Comparison of ENCODE assay signal across 10 mouse cellular contexts in genomic region chr5:3501564-3502001, GRCm38 (mm10). TPM values are rescaled to one million over a fixed set of nuclear protein-coding genes. Genes with fewer than 3 reads are reported as not detected.
DNase-seq lines count a peak whose midpoint lies in the region; ATAC-seq and TF ChIP-seq lines count a peak whose summit lies in the region.
"Had no signal": no experiment of that assay in that cellular context is flagged by ENCODE, and none has a peak within 500 bp of the region (broad histone marks: within the 10 kb centered on the region; RNA-seq: fewer than 3 reads in every experiment).

No protein-coding gene starts in this region.

- no peak for TF ChIP-seq CTCF in gastrocnemius, adult 2 months (IDR thresholded peaks at IDR 0.05)
- no peak for TF ChIP-seq CTCF in bone marrow macrophage, adult 2 months (IDR thresholded peaks at IDR 0.05; ENCODE audit: low read depth, low read length)
- no peak for TF ChIP-seq CTCF in intestine, postnatal 0 days (IDR thresholded peaks at IDR 0.05; ENCODE audit: low read depth)

- TF ChIP-seq POLR2A in bone marrow macrophage, adult 2 months (IDR thresholded peaks at IDR 0.05; ENCODE audit: borderline replicate concordance, low read depth, low read length): no peak

- H3K27ac ChIP-seq in gastrocnemius, adult 2 months: peak overlapping the region; percentile 76
- peak overlapping the region; percentile 81 for H3K27ac ChIP-seq in bone marrow macrophage, adult 2 months (ENCODE audit: insufficient read depth, low read depth, low read length)
- H3K27ac ChIP-seq in intestine, postnatal 0 days (ENCODE audit: low read depth, low read length): no peak overlapping the region
- H3K27ac ChIP-seq: midbrain, embryonic 12.5 days had no signal

- H3K27me3 ChIP-seq in intestine, postnatal 0 days (replicated peaks; ENCODE audit: control insufficient read depth, insufficient read depth, low read length): no peaks in the 10 kb centered on the region
- H3K27me3 ChIP-seq: midbrain, embryonic 12.5 days had no signal

- WGBS in intestine, postnatal 0 days: 25% methylated on average over 8 of the region's 8 CpGs

- peak overlapping the region; percentile 50 for H3K4me3 ChIP-seq in gastrocnemius, adult 2 months
- peak overlapping the region; percentile 43 for H3K4me3 ChIP-seq in bone marrow macrophage, adult 2 months (ENCODE audit: insufficient read depth, low read length)
- no peak overlapping the region for H3K4me3 ChIP-seq in intestine, postnatal 0 days (ENCODE audit: low read depth, low read length)
- H3K4me3 ChIP-seq: erythroblast, embryonic 14.5 days; midbrain, embryonic 12.5 days had no signal

- H3K4me2 ChIP-seq in intestine, postnatal 0 days (replicated peaks; ENCODE audit: low read depth): peak overlapping the region; percentile 10
- H3K4me2 ChIP-seq: midbrain, embryonic 12.5 days had no signal

- peak; percentile 48 for DNase-seq in gastrocnemius, adult 2 months
- no peak for DNase-seq in gastrocnemius, postnatal 10 days
- peak; percentile 41 for DNase-seq in mesoderm, embryonic 11.5 days (ENCODE audit: low read depth, low spot score)
- no peak for DNase-seq in c-Kit-positive CD71-positive TER-119-positive erythroid progenitor cells, embryonic 14.5 days (ENCODE audit: low spot score)
- no peak for DNase-seq in frontal cortex, adult 2 months (ENCODE audit: extremely low spot score in 1 of 2, low spot score in 1 of 2)

- no peak overlapping the region for H3K9ac ChIP-seq in intestine, postnatal 0 days (ENCODE audit: low read depth, low read length)
- H3K9ac ChIP-seq: midbrain, embryonic 12.5 days had no signal

- no peaks in the 10 kb centered on the region for H3K9me3 ChIP-seq in intestine, postnatal 0 days (ENCODE audit: control insufficient read depth)
- H3K9me3 ChIP-seq: midbrain, embryonic 12.5 days had no signal

- peak; percentile 38; the same call in 1 of the 2 replicates for ATAC-seq in intestine, postnatal 0 days
- no peak for ATAC-seq in erythroblast, adult 5-6 weeks (replicated peaks; ENCODE audit: low FRiP score, poor library complexity, severe bottlenecking)

- no peaks in the 10 kb centered on the region for H3K36me3 ChIP-seq in intestine, postnatal 0 days (ENCODE audit: control insufficient read depth, insufficient read depth)
- H3K36me3 ChIP-seq: midbrain, embryonic 12.5 days had no signal

- H3K4me1 ChIP-seq in bone marrow macrophage, adult 2 months (ENCODE audit: control insufficient read depth, insufficient read depth, low read length): peaks cover 64% of the 10 kb centered on the region
- H3K4me1 ChIP-seq in intestine, postnatal 0 days (replicated peaks; ENCODE audit: control insufficient read depth, insufficient read depth, low read length): 0 out of 2 replicates have a peak, but pooled peaks cover 15% of the 10 kb centered on the region
- H3K4me1 ChIP-seq: midbrain, embryonic 12.5 days had no signal

- intact Hi-C loops in gastrocnemius, adult 2 months (cut with DNase I): no loop called here

RNA-seq across cellular contexts. Expression of gene Fam133b, which starts 42.0 kb away (rescaled TPM):
- total RNA-seq in gastrocnemius, adult 2 months (2021): 10 to 100 TPM; 14.5 to 15.7 TPM
- 10 to 100 TPM; 16.8 to 22.0 TPM for total RNA-seq in gastrocnemius, postnatal 10 days (2021)
- 24.3 and 26.0 TPM in 2 replicates for polyA plus RNA-seq in bone marrow macrophage, adult 2 months (2012; ENCODE audit: insufficient read depth, insufficient read length, missing spikeins)
- 14.9 and 15.8 TPM in 2 replicates for polyA plus RNA-seq in intestine, postnatal 0 days (2015; fragmentation: Nextera tagmentation; extraction: Ambion mirVana)
- polyA plus RNA-seq in frontal cortex, adult 2 months (2012; rRNA removed): 28.5 and 29.1 TPM in 2 replicates
- total RNA-seq in erythroblast, adult 5-6 weeks (2015; ENCODE audit: low replicate concordance): 28.4 and 32.2 TPM in 2 replicates
- 51.6 and 76.8 TPM in 2 replicates for total RNA-seq in erythroblast, adult 5-6 weeks (2017; ENCODE audit: low replicate concordance)

Comparison
In these comparisons a context has a peak if more than half of its experiments do, and no peak if none do; other contexts are left out.
1. DNase-seq: peak in gastrocnemius, adult 2 months (single experiment) and mesoderm, embryonic 11.5 days (single experiment); none in gastrocnemius, postnatal 10 days (single experiment), c-Kit-positive CD71-positive TER-119-positive erythroid progenitor cells, embryonic 14.5 days (single experiment) and frontal cortex, adult 2 months (0 of 2).